Mouse (Mus musculus) MEL (cell line): ENCODE data around the gene Defb28.

Source experiments
- CTCF ChIP-seq, 3 experiments: IDR thresholded peaks in 2 of 3; conservative IDR thresholded peaks in 1 of 3; 2 replicates each; pipeline ENCODE4 v1.5.1; 2011 to 2012; ENCODE audit warnings: low read length in 3 of 3, low read depth in 2 of 3, mild to moderate bottlenecking in 2 of 3, improper control_type of control experiment in 1 of 3, inconsistent platforms in 1 of 3, mixed read lengths in 1 of 3, moderate library complexity in 1 of 3; ENCODE audit not compliant: control insufficient read depth in 1 of 3, insufficient read depth in 1 of 3, poor library complexity in 1 of 3, severe bottlenecking in 1 of 3
- EP300 ChIP-seq, 2 experiments: IDR thresholded peaks; 2 replicates each; pipeline ENCODE4 v1.6.1; 2011; ENCODE audit warnings: improper control_type of control experiment in 2 of 2, low read length in 2 of 2, low read depth in 1 of 2, mild to moderate bottlenecking in 1 of 2
- GATA1 ChIP-seq: IDR thresholded peaks from 2 replicates; pipeline ENCODE4 v1.6.1; 2011; ENCODE audit warnings: low read depth, low read length, improper control_type of control experiment
- MAX ChIP-seq: IDR thresholded peaks from 2 replicates; pipeline ENCODE4 v1.6.1; 2011; ENCODE audit warnings: low read length, improper control_type of control experiment
- MYC ChIP-seq: IDR thresholded peaks from 2 replicates; pipeline ENCODE4 v1.6.1; 2011; ENCODE audit warnings: low read depth, mild to moderate bottlenecking, low read length, improper control_type of control experiment, moderate library complexity
- NELFE ChIP-seq: IDR thresholded peaks from 2 replicates; pipeline ENCODE4 v1.6.1; 2011; ENCODE audit warnings: low read depth, low read length, improper control_type of control experiment
- POLR2A ChIP-seq, 2 experiments: IDR thresholded peaks; 2 replicates each; pipeline ENCODE4 v1.6.1; 2011 to 2012; ENCODE audit warnings: low read length in 2 of 2, mild to moderate bottlenecking in 2 of 2, control low read depth in 1 of 2, improper control_type of control experiment in 1 of 2, low read depth in 1 of 2, moderate library complexity in 1 of 2; ENCODE audit not compliant: control insufficient read depth in 1 of 2, insufficient read depth in 1 of 2, poor library complexity in 1 of 2
- SIN3A ChIP-seq: IDR thresholded peaks from 2 replicates; pipeline ENCODE4 v1.6.1; 2012; ENCODE audit warnings: low read length, improper control_type of control experiment, inconsistent platforms

GRCm38 (mm10) chr2:152503950-152504349, 14.1 kb upstream of the Defb28 start:
- TF ChIP-seq GATA1 (no peak), EP300 (IDR thresholded peaks at IDR 0.05; ENCODE audit: low read depth in 1 of 2, low read length in 2 of 2) (no peak), CTCF (IDR thresholded peaks at IDR 0.05 in 2 of 3, conservative IDR thresholded peaks at IDR 0.05 in 1 of 3; ENCODE audit: control insufficient read depth in 1 of 3, insufficient read depth in 1 of 3, low read depth in 2 of 3, low read length in 3 of 3, poor library complexity in 1 of 3, severe bottlenecking in 1 of 3) (no peak), SIN3A (no peak), NELFE (no peak), POLR2A (IDR thresholded peaks at IDR 0.05; ENCODE audit: control insufficient read depth in 1 of 2, insufficient read depth in 1 of 2, low read depth in 1 of 2, low read length in 2 of 2, poor library complexity in 1 of 2) (no peak), MYC (no peak), MAX (no peak)
